Mouse (Mus musculus): ENCODE data around the gene Msrb3.
A peak's percentile ranks its signal among the peaks of the same experiment; 100 is the strongest.

Msrb3 gene

GRCm38 (mm10) chr10:120898357-120898756, 544 bp downstream of the Msrb3 start:
- peak in 1 of 2 experiments; percentile 23 for DNase-seq (ENCODE audit: low spot score in 2 of 2)

GRCm38 (mm10) chr10:120895899-120896289, 3.0 kb downstream of the Msrb3 start:
- no peak for DNase-seq (ENCODE audit: low spot score in 2 of 2)

GRCm38 (mm10) chr10:120894978-120895898, 3.7 kb downstream of the Msrb3 start:
- DNase-seq (ENCODE audit: low spot score in 2 of 2) = no peak

DNA sequence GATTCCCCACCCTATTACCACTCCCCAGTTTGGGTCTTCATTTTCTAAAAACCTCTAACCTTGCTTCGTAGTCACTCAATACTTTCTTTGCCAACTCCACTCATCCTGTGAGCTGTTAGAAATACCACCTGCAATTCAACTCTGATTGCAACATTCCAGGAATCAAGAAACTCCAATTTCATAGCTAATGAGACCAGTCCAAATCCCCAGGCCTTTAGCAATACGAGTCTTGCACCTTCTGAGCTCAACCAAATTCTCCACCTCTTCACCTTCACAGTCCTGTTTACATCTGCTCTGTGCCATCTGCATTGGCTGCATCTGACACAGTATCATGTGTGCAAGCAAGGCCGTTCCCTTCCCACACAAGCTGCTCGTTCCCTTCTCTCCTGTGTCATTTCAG, 5.0 kb downstream of the Msrb3 start:
- DNase-seq (ENCODE audit: low spot score in 2 of 2) = no peak

- no peak for DNase-seq (ENCODE audit: low spot score in 2 of 2)
Observed at GRCm38 (mm10) chr10:120891131-120891530, 7.8 kb downstream of the Msrb3 start.

DNA sequence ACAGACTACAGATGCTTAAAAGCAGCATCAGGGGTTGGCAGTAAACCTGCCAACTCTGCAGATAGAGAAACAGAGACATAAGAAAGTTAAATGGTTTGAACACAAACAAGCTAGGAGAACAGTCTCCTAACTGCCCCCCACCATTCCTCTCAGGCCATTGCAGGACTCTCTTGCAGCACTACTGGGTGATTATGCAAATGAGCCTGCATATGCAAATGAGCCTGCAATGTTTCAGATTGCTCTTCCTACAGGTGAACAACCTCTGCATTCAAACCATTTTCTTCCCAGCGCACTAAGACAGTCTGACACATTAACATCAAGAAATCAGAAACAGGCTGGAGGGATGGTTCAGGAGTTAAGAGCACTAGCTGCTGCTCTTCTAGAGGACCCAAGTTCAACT, 8.3 kb downstream of the Msrb3 start:
- no peak for DNase-seq (ENCODE audit: low spot score in 2 of 2)

GRCm38 (mm10) chr10:120888531-120888930, 10.4 kb downstream of the Msrb3 start:
- DNase-seq (ENCODE audit: low spot score in 2 of 2) = no peak

- no peak for DNase-seq (ENCODE audit: low spot score in 2 of 2)
Observed at GRCm38 (mm10) chr10:120884220-120884619, 14.7 kb downstream of the Msrb3 start.

DNA sequence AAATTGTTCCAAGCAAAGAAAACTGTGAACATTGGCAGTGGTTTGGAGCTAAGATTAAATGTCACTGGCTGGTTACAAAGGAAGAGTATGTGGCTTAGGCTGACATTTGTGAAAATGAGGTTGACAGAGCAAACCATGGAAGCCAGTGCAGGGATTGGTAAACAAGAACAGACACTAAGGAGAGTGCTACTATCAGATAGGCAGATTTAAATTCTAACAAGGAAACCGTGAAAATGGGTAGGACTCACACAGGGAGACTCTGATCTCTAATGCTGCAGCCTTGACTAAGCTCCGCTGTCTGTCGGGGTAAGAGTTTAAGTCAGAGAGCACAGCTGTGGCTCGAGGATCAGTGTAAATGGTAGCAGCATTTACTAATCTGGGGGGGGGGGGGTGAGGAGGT, 15.2 kb downstream of the Msrb3 start:
- no peak for DNase-seq (ENCODE audit: low spot score in 2 of 2)

- DNase-seq (ENCODE audit: low spot score in 2 of 2) = no peak
Observed at GRCm38 (mm10) chr10:120883069-120883415, 15.9 kb downstream of the Msrb3 start.

DNA sequence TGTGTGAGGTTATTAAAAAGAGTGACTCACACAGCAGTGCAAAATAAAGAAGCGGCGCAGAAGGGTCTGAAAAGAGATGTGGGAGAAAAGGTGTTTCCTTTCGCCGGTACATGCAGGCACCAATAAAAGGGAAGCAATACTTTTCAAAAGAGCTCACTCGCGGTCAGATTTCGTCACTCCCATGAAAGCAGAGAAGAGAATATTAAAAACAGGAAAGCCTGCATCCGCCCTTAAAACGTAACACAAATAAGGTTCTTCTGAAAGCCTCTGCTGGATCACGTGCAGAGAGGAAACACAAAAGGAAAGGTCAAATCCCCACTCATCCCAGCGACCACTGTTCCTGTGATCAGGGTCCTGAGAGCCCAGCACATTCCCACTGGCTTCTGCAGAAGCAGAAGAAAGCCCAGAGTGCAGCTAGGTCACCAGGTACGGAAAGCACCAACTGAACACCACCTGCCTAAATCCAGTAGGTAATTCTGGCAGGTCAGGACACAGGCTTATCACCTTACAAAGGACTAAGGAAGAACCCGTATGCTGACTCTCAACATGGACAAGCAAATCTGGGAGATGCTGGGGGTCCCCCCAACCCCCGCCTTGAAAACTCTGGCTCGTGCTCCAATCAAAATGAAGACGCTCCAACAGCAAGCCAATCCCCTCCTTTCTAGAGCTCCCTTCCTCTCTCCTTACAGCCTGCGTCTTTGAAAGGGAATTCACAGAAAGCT, 16.4 kb downstream of the Msrb3 start:
- DNase-seq (ENCODE audit: low spot score in 2 of 2) = no peak

GRCm38 (mm10) chr10:120876549-120877270, 22.2 kb downstream of the Msrb3 start:
- DNase-seq (ENCODE audit: low spot score in 2 of 2) = no peak

- peak; percentile 78 to 92 for DNase-seq (ENCODE audit: low spot score in 2 of 2)
Observed at GRCm38 (mm10) chr10:120875672-120876463, 23.0 kb downstream of the Msrb3 start.

DNA sequence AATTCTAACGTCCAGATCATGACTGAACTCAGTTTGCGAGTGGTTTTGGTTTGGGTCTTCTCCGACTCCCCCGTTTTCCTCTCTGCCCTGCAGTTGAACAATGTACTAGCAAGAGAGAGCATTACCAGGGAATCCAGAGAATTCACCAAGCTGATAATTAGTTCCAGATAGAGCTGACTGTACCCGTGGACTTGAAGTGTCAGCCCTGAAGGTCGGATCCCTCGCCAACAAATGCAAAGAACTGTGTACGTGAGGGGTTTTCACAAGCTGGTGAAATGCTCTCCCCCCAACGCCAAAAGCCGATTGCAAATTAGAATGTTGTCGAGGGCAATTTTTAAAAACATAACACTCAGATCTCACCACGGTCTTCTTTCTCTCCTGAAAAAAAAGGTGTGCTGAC, 24.6 kb downstream of the Msrb3 start:
- no peak for DNase-seq (ENCODE audit: low spot score in 2 of 2)

- DNase-seq (ENCODE audit: low spot score in 2 of 2) = no peak
Observed at GRCm38 (mm10) chr10:120873646-120874201, 25.2 kb downstream of the Msrb3 start.

GRCm38 (mm10) chr10:120872483-120872862, 26.4 kb downstream of the Msrb3 start:
- DNase-seq (ENCODE audit: low spot score in 2 of 2) = no peak

DNA sequence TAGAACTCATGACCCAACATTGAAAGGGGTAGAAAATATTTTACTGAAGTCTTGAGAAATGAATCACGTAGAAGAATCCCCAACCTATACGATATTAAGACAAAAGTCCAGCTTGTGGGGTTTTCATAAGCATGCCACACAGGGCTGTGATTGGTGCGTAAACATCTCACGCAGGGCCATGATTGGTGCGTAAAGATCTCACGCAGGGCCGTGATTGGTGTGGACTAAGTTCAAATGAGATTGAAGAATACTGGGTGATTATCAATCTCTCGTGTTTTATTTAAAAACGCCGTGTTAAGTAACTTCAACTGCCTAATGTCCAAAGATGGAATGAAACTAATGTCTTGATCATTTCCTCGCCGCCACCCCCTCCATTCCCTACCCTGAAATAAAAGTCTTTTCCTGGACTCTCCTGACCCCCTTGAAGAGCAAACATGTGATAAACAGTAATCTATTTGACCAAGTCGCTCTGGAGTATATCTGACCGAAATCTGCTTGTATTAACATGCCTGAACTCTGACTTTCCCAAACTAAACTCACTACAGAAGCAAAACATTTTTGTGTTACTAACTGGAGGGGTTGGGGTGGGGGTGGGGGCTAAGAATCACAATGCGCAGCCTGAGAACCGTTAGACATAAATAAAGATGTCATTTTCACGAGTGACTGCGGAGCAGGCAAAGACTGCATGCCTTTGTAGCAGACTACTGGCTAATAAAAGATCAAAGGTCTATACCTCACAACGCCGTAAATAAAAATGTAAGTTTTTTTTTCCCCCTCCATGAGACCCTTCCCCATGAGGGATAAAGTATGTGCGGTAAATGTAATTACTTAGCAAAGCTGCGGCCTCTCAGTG, 27.0 kb downstream of the Msrb3 start:
- DNase-seq (ENCODE audit: low spot score in 2 of 2) = no peak

DNA sequence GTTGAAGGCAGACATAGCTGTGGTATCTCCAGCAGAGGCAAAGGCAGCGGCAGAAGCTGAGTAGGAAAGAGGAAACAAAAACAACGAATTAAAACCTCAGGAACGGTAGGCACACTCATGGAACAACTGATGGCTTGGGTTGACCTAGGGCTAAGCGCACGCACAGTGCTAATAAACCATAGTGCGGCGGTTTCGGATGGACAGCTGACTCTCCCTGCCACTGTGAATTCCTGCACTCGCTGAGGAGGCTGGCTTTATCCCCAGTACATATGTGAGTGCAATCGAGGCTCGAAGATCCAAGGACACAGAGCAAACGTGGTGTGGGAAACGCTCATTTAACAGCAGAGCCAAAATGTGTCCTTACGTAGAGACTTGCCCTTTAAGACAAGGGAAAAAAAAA, 27.8 kb downstream of the Msrb3 start:
- no peak for DNase-seq (ENCODE audit: low spot score in 2 of 2)

DNA sequence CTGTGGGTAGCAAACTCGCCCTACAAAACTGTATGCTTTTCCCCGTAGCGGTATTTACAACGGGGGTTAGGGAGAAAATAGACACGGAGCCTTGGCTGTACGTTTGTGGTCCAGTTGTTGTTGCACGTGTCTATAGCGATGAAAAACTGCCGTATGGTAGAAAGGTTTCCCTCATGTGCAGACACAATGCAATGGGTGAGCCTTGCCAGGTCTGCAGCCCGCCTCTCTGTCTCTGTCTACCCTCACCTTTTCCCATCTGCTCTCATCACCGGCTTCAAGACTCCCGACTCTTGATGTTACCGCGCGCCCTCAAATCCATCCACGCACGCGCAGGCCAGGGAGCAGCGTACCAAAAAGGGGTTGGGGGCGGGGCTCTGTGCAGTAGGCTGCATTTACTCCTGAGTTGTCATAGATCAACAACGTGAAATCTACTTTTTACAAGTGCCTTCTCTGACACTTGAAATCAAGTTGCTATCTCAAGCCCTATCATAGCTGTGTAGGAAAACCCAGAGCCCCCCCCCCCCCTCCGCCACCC, 29.6 kb downstream of the Msrb3 start:
- DNase-seq (ENCODE audit: low spot score in 2 of 2) = no peak

- no peak for DNase-seq (ENCODE audit: low spot score in 2 of 2)
Observed at GRCm38 (mm10) chr10:120864446-120864845, 34.5 kb downstream of the Msrb3 start.
